Mouse (Mus musculus): Measurements from ENCODE around the gene Tbc1d22a. TPM values are rescaled to one million over a fixed set of nuclear protein-coding genes. Genes with fewer than 3 reads are reported as not detected.

Gene Tbc1d22a
- polyA plus RNA-seq, 1 experiment from 2014 or later: 9.1 TPM

DNA sequence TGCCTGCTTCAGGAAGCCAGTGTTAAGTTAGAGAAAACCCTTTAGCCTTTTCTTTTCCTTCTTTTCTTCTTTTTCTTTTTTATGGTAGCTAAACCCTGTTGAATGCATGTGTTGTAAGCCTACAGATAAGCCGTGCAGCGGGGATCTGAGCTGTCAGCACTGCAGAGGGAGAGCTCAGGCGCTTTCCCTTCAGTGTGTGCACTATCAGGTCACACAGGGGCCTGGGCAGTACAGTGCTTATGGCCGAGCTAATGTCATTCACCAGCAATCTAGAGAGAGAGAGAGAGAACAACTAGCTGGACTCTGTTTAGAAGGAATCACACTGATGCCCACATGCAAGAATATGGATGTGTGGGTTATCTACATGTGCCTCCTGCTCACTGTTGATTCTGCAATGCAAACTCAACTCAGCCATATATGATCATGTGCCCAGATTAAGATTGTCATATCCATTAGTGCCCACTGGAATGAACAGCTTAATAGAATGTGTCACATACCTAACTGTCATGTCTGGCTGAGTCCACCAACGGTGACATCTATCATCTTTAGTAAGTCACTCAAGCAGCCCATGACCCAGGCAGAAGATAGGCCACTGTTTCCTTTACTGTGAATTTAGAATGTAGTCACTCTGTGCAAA lies 212.2 kb downstream of the Tbc1d22a start:
- ATAC-seq (ENCODE audit: insufficient number of reproducible peaks, insufficient read depth, low FRiP score, low read depth): peak; percentile 69; the same call in 1 of the 2 replicates
- no peak overlapping the region for H3K4me3 ChIP-seq (ENCODE audit: control insufficient read depth in 1 of 2, insufficient read depth in 1 of 2, low read depth in 1 of 2, low read length in 2 of 2)
- H3K27me3 ChIP-seq (ENCODE audit: control insufficient read depth, insufficient read depth, low read length): peaks cover 48% of the 10 kb centered on the region
- H3K9me3 ChIP-seq (ENCODE audit: control insufficient read depth, low read length): no peaks in the 10 kb centered on the region
- H3K4me2 ChIP-seq (ENCODE audit: low read length): no peak overlapping the region
- H3K27ac ChIP-seq (replicated peaks in 1 of 2; ENCODE audit: control insufficient read depth in 1 of 2, insufficient read depth in 1 of 2, low read depth in 2 of 2, low read length in 2 of 2): peak overlapping the region in 1 of 2 experiments; percentile 41; a peak in 2 of 4 replicates
- H3K36me3 ChIP-seq (ENCODE audit: control insufficient read depth, insufficient read depth, low read length): no peaks in the 10 kb centered on the region
- WGBS: 12% methylated on average over 5 of the region's 5 CpGs
- peaks cover 17 to 36% of the 10 kb centered on the region in 2 experiments for H3K4me1 ChIP-seq (ENCODE audit: control insufficient read depth in 2 of 2, insufficient read depth in 2 of 2, low read length in 2 of 2)
- no peak overlapping the region for H3K9ac ChIP-seq (ENCODE audit: low read length)

- Histone ChIP-seq H3K4me2 (ENCODE audit: low read length) (no peak overlapping the region), H3K27ac (replicated peaks in 1 of 2; ENCODE audit: control insufficient read depth in 1 of 2, insufficient read depth in 1 of 2, low read depth in 2 of 2, low read length in 2 of 2) (no peak overlapping the region), H3K9me3 (ENCODE audit: control insufficient read depth, low read length) (no peaks in the 10 kb centered on the region), H3K9ac (ENCODE audit: low read length) (no peak overlapping the region), H3K4me1 (ENCODE audit: control insufficient read depth in 2 of 2, insufficient read depth in 2 of 2, low read length in 2 of 2) (peaks cover 17 to 36% of the 10 kb centered on the region in 2 experiments), H3K36me3 (ENCODE audit: control insufficient read depth, insufficient read depth, low read length) (no peaks in the 10 kb centered on the region), H3K4me3 (ENCODE audit: control insufficient read depth in 1 of 2, insufficient read depth in 1 of 2, low read depth in 1 of 2, low read length in 2 of 2) (no peak overlapping the region), H3K27me3 (ENCODE audit: control insufficient read depth, insufficient read depth, low read length) (peaks cover 49% of the 10 kb centered on the region)
- 59% methylated on average over 4 of the region's 4 CpGs for WGBS
- ATAC-seq (ENCODE audit: insufficient number of reproducible peaks, insufficient read depth, low FRiP score, low read depth): no peak
Observed at GRCm38 (mm10) chr15:86427439-86427838, 213.2 kb downstream of the Tbc1d22a start.

- no peak for ATAC-seq (ENCODE audit: insufficient number of reproducible peaks, insufficient read depth, low FRiP score, low read depth)
- WGBS: 89% methylated on average over 5 of the region's 5 CpGs
Observed at GRCm38 (mm10) chr15:86428496-86428895, 214.2 kb downstream of the Tbc1d22a start.

DNA sequence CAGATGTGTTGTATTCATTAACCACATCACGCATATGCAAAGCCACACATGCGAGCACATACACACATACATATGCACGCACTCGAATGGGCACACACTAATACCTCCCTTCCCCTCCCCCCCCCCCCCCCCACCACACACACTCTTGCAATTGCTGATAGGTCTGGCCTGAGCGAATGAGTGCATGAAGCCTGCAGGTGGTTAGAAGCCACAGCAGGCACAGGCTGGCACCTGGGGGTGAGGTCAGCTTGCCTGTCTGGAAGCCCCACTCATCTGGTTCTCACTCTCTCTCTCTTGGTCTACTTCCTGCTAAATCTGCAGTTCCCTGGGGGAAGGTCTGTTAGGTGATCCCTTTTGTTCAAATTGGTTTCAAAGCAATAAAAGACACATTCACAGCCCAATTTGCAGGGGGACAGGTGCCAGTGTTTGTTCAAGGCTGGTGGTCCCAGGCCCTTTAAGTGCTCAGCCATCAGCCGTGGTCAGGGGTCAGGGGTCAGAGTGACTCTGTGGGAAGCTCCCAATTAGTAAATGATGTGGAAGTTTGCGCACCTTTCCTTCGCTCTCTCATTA lies 215.6 kb downstream of the Tbc1d22a start:
- no peak overlapping the region for H3K27ac ChIP-seq (replicated peaks in 1 of 2; ENCODE audit: control insufficient read depth in 1 of 2, insufficient read depth in 1 of 2, low read depth in 2 of 2, low read length in 2 of 2)
- no peak for ATAC-seq (ENCODE audit: insufficient number of reproducible peaks, insufficient read depth, low FRiP score, low read depth)
- 88% methylated on average over 8 of the region's 8 CpGs for WGBS
- no peaks in the 10 kb centered on the region for H3K9me3 ChIP-seq (ENCODE audit: control insufficient read depth, low read length)
- peaks cover 10 to 25% of the 10 kb centered on the region in 2 experiments for H3K4me1 ChIP-seq (ENCODE audit: control insufficient read depth in 2 of 2, insufficient read depth in 2 of 2, low read length in 2 of 2)
- no peaks in the 10 kb centered on the region for H3K36me3 ChIP-seq (ENCODE audit: control insufficient read depth, insufficient read depth, low read length)
- H3K9ac ChIP-seq (ENCODE audit: low read length): no peak overlapping the region
- H3K27me3 ChIP-seq (ENCODE audit: control insufficient read depth, insufficient read depth, low read length): peaks cover 45% of the 10 kb centered on the region
- no peak overlapping the region for H3K4me3 ChIP-seq (ENCODE audit: control insufficient read depth in 1 of 2, insufficient read depth in 1 of 2, low read depth in 1 of 2, low read length in 2 of 2)
- H3K4me2 ChIP-seq (ENCODE audit: low read length): no peak overlapping the region

More at GRCm38 (mm10) chr15:86428496-86428895, 214.2 kb downstream of the Tbc1d22a start:
- H3K4me1 ChIP-seq (ENCODE audit: control insufficient read depth in 2 of 2, insufficient read depth in 2 of 2, low read length in 2 of 2): peaks cover 11 to 30% of the 10 kb centered on the region in 2 experiments
- H3K36me3 ChIP-seq (ENCODE audit: control insufficient read depth, insufficient read depth, low read length): no peaks in the 10 kb centered on the region
- H3K9me3 ChIP-seq (ENCODE audit: control insufficient read depth, low read length): no peaks in the 10 kb centered on the region
- H3K9ac ChIP-seq (ENCODE audit: low read length): no peak overlapping the region
- H3K4me2 ChIP-seq (ENCODE audit: low read length): no peak overlapping the region
- H3K4me3 ChIP-seq (ENCODE audit: control insufficient read depth in 1 of 2, insufficient read depth in 1 of 2, low read depth in 1 of 2, low read length in 2 of 2): no peak overlapping the region
- peaks cover 50% of the 10 kb centered on the region for H3K27me3 ChIP-seq (ENCODE audit: control insufficient read depth, insufficient read depth, low read length)
- no peak overlapping the region for H3K27ac ChIP-seq (replicated peaks in 1 of 2; ENCODE audit: control insufficient read depth in 1 of 2, insufficient read depth in 1 of 2, low read depth in 2 of 2, low read length in 2 of 2)

DNA sequence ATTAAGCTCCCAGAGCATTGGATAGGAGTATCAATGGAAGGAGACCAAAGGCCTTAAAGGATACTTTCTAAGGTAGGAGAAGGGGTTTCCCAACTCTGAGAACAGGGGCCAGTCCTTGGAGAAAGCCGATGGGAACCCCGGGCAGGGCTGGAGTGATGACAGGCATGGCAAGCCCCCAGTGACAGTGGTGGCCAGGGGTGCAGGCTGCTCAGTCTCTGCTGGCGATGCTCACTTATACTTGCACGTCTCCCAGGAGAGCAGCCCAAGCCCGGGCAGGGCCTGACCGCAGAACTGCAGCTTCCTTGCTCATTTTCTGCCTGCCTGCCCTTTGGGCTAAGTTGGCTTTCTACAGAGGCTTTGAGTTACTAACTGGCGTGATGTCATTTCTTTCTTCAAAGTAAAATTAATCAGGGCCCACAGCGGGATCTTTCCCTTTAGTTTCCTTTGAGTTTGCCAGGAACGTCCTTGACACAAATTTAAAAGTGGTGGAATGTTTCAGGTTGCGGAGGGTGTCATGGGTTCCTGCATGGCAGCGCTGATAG lies 217.4 kb downstream of the Tbc1d22a start:
- Histone ChIP-seq H3K27ac (replicated peaks in 1 of 2; ENCODE audit: control insufficient read depth in 1 of 2, insufficient read depth in 1 of 2, low read depth in 2 of 2, low read length in 2 of 2) (no peak overlapping the region), H3K9me3 (ENCODE audit: control insufficient read depth, low read length) (no peaks in the 10 kb centered on the region), H3K36me3 (ENCODE audit: control insufficient read depth, insufficient read depth, low read length) (no peaks in the 10 kb centered on the region), H3K4me2 (ENCODE audit: low read length) (no peak overlapping the region), H3K27me3 (ENCODE audit: control insufficient read depth, insufficient read depth, low read length) (peaks cover 45% of the 10 kb centered on the region), H3K9ac (ENCODE audit: low read length) (no peak overlapping the region), H3K4me3 (ENCODE audit: control insufficient read depth in 1 of 2, insufficient read depth in 1 of 2, low read depth in 1 of 2, low read length in 2 of 2) (no peak overlapping the region), H3K4me1 (ENCODE audit: control insufficient read depth in 2 of 2, insufficient read depth in 2 of 2, low read length in 2 of 2) (peaks cover 4 to 10% of the 10 kb centered on the region in 2 experiments)
- WGBS: 82% methylated on average over 11 of the region's 11 CpGs
- ATAC-seq (ENCODE audit: insufficient number of reproducible peaks, insufficient read depth, low FRiP score, low read depth): no peak

DNA sequence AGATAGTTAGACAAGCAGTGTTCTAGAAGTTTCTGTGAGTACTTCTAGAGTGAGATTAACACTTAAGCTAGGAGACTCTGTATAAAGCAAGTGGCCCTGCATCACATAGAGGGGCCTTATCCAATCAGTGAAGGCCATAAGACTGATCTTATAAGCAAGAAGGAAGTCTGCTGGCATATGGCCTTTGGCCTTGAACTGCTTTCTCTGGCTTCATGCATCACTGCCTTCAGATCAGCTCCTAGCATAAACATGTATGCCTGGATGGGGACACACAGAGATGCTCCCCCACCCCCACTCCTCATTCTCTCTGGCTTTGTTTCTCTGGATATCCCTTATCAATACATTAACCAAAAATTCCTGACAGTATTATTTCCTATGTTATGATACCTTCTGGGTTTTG lies 218.5 kb downstream of the Tbc1d22a start:
- no peak for ATAC-seq (ENCODE audit: insufficient number of reproducible peaks, insufficient read depth, low FRiP score, low read depth)
- no peaks in the 10 kb centered on the region for H3K9me3 ChIP-seq (ENCODE audit: control insufficient read depth, low read length)
- no peak overlapping the region for H3K4me3 ChIP-seq (ENCODE audit: control insufficient read depth in 1 of 2, insufficient read depth in 1 of 2, low read depth in 1 of 2, low read length in 2 of 2)
- H3K36me3 ChIP-seq (ENCODE audit: control insufficient read depth, insufficient read depth, low read length): no peaks in the 10 kb centered on the region
- peaks cover 45% of the 10 kb centered on the region for H3K27me3 ChIP-seq (ENCODE audit: control insufficient read depth, insufficient read depth, low read length)
- no peak overlapping the region for H3K4me2 ChIP-seq (ENCODE audit: low read length)
- no peak overlapping the region for H3K9ac ChIP-seq (ENCODE audit: low read length)
- no peaks in the 10 kb centered on the region for H3K4me1 ChIP-seq (ENCODE audit: control insufficient read depth in 2 of 2, insufficient read depth in 2 of 2, low read length in 2 of 2)
- H3K27ac ChIP-seq (replicated peaks in 1 of 2; ENCODE audit: control insufficient read depth in 1 of 2, insufficient read depth in 1 of 2, low read depth in 2 of 2, low read length in 2 of 2): no peak overlapping the region

DNA sequence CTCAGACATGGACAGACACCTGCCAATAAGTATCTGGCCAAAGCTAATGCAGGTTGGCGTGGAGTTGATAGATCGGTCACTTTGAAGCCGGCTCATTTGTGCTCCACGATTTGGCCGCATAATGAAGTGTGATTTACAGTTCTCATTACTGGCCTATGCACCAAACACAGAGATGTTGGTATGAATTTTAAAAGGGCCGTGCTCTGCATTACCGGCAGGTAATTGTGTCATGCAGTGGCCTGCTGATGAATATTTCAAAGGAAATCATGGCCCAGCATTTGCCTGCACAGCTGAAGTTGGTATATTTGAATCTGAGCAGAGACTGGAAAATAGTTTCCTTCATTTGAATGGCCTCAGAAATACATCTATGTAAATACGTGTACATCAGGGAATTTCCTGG lies 219.1 kb downstream of the Tbc1d22a start:
- H3K4me1 ChIP-seq (ENCODE audit: control insufficient read depth in 2 of 2, insufficient read depth in 2 of 2, low read length in 2 of 2): no peaks in the 10 kb centered on the region
- H3K9me3 ChIP-seq (ENCODE audit: control insufficient read depth, low read length): no peaks in the 10 kb centered on the region
- H3K4me3 ChIP-seq (ENCODE audit: control insufficient read depth in 1 of 2, insufficient read depth in 1 of 2, low read depth in 1 of 2, low read length in 2 of 2): no peak overlapping the region
- H3K9ac ChIP-seq (ENCODE audit: low read length): no peak overlapping the region
- ATAC-seq (ENCODE audit: insufficient number of reproducible peaks, insufficient read depth, low FRiP score, low read depth): no peak
- H3K27me3 ChIP-seq (ENCODE audit: control insufficient read depth, insufficient read depth, low read length): peaks cover 41% of the 10 kb centered on the region
- 89% methylated on average over 8 of the region's 8 CpGs for WGBS
- H3K4me2 ChIP-seq (ENCODE audit: low read length): no peak overlapping the region
- H3K36me3 ChIP-seq (ENCODE audit: control insufficient read depth, insufficient read depth, low read length): no peaks in the 10 kb centered on the region
- H3K27ac ChIP-seq (replicated peaks in 1 of 2; ENCODE audit: control insufficient read depth in 1 of 2, insufficient read depth in 1 of 2, low read depth in 2 of 2, low read length in 2 of 2): no peak overlapping the region
